Mouse (Mus musculus): ENCODE data around the gene Atpaf2. TPM values are rescaled to one million over a fixed set of nuclear protein-coding genes. Genes with fewer than 3 reads are reported as not detected.
"Not testable (repeated sequence)": the region's sequence is repeated elsewhere in the genome, so short reads cannot be mapped to it uniquely, and the experiment has no call there.

Gene Atpaf2
- 49.8 and 49.9 TPM in 2 replicates for polyA plus RNA-seq (2015; fragmentation: Nextera tagmentation; extraction: Ambion mirVana)

DNA sequence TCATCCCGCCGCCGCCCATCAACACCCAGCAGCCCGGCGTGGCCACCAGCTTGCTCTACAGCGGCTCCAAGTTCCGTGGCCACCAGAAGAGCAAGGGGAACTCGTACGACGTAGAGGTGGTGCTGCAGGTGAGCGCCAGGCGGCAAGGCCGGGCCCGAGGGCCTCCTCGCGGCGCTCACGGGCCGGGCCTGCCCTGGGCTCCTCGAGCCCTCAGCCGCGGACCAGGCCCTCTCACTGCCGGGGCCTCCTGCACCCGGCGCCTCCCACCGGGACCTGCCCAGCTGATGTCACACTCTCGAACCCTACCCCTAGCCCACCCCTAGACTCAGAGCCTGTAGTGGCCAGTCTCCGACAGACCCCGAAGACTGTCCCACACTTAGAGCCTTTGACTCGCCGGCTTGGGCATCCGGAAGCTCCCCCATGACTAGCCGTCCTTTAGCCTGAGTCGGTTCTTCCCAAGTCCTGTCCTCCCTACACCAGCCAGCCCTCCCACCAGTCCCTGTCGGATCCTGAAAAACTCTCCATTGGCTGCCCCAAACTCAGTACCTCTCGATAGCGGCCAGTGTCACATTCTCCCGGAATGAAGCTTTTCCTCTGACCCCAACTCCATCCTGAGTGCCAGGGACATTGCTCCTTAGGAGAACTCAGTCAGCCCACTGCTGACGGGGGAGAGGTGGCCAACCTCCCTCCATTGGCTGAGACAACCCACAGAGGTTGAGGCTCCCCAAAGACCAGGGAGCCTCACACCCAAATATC is at the start of gene Atpaf2:
TSS of gene Atpaf2 (minus strand) at position 741 of the 756 bp plus-strand sequence.
- Histone ChIP-seq H3K27ac (replicated peaks) (peak within 1 kb of the TSS; percentile 82), H3K27me3 (no peaks in the 10 kb centered on the region), H3K9ac (replicated peaks) (peak within 1 kb of the TSS; percentile 84), H3K4me2 (replicated peaks) (peak within 1 kb of the TSS; percentile 86), H3K36me3 (no peaks in the 10 kb centered on the region), H3K4me3 (peak within 1 kb of the TSS; percentile 80), H3K4me1 (peaks cover 41% of the 10 kb centered on the region), H3K9me3 (no peaks in the 10 kb centered on the region)
- under 1% methylated on average over 38 of the region's 39 CpGs for WGBS
- ATAC-seq (replicated peaks): peak; percentile 43

DNA sequence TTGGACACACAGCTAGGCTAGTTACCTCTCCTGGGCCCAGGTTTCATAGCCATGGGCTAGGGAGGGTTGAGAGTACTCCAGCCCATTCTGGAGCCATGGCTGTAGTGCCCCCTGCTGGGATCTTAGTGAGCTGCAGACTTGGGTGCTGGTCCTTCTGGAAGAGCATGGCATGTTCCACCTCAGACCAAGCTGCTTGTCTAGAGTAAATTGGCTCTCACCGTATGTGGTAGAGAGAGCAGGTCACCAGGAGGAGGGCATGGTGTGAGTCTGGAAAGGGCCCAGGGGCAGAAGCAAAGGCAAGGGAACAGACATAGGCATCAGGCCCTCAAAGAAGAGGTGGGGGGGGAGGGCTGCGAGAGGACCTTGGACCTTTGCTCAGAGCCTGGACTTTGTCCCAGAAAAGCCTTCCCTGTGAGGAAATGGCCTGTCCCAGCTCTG is 47.7 kb upstream of the Atpaf2 start:
- H3K9ac ChIP-seq (replicated peaks): no peak overlapping the region
- peaks cover 83% of the 10 kb centered on the region for H3K36me3 ChIP-seq
- no peak overlapping the region for H3K4me2 ChIP-seq (replicated peaks)
- no peak overlapping the region for H3K27ac ChIP-seq (replicated peaks)
- no peak for ATAC-seq (replicated peaks)
- 93% methylated on average over 2 of the region's 2 CpGs for WGBS
- H3K9me3 ChIP-seq: no peaks in the 10 kb centered on the region
- H3K4me3 ChIP-seq: no peak overlapping the region
- no peaks in the 10 kb centered on the region for H3K27me3 ChIP-seq
- H3K4me1 ChIP-seq: no peaks in the 10 kb centered on the region

DNA sequence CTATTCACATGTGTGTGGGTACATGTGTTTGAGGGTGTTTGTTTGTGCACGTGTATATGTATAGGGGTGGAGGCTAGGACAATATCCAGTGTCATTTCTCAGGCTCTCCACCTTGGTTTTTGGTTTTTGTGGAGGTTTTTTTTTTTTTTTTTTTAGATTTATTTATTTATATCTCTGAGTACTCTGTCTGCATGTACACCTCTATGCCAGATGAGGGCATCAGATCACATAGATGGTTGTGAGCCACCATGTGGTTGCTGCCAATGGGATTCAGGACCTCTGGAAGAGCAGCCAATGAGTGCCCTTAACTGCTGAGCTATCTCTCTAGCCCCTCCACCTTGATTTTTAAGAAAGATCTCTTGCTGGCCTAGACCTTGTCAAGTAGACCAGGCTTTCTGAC is 39.7 kb upstream of the Atpaf2 start:
- H3K27me3 ChIP-seq: no peaks in the 10 kb centered on the region
- H3K9me3 ChIP-seq: no peaks in the 10 kb centered on the region
- H3K36me3 ChIP-seq: peaks cover 64% of the 10 kb centered on the region
- 94% methylated on average over 1 of the region's 1 CpGs for WGBS
- no peak overlapping the region for H3K27ac ChIP-seq (replicated peaks)
- H3K4me2 ChIP-seq (replicated peaks): no peak overlapping the region
- H3K9ac ChIP-seq (replicated peaks): no peak overlapping the region
- peaks cover 18% of the 10 kb centered on the region for H3K4me1 ChIP-seq
- no peak overlapping the region for H3K4me3 ChIP-seq
- no peak for ATAC-seq (replicated peaks)

DNA sequence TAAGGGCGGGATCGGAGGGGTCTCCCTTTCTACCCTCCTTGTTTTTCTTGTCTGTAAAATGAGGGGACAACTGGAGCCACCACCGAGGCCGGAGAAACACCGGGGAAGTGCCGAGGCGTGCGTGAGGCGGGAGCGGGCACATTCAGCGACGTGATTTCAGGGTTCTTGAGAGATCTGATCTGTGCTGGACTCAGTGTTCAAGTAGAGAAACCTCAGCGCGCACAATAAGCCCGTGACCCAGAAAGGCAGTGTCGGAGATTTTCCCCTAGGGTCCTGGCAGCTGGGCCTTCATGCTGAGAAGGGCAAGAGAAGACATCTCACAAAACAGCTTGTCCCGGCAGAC is 36.5 kb upstream of the Atpaf2 start:
- H3K4me1 ChIP-seq: peaks cover 18% of the 10 kb centered on the region
- peak overlapping the region; percentile 51 for H3K4me3 ChIP-seq
- no peaks in the 10 kb centered on the region for H3K27me3 ChIP-seq
- H3K27ac ChIP-seq (replicated peaks): peak overlapping the region; percentile 53
- H3K9ac ChIP-seq (replicated peaks): peak overlapping the region; percentile 54
- H3K9me3 ChIP-seq: no peaks in the 10 kb centered on the region
- under 1% methylated on average over 17 of the region's 17 CpGs for WGBS
- ATAC-seq (replicated peaks): no peak; the same call in 1 of the 2 replicates
- peaks cover 32% of the 10 kb centered on the region for H3K36me3 ChIP-seq
- peak overlapping the region; percentile 58 for H3K4me2 ChIP-seq (replicated peaks)

DNA sequence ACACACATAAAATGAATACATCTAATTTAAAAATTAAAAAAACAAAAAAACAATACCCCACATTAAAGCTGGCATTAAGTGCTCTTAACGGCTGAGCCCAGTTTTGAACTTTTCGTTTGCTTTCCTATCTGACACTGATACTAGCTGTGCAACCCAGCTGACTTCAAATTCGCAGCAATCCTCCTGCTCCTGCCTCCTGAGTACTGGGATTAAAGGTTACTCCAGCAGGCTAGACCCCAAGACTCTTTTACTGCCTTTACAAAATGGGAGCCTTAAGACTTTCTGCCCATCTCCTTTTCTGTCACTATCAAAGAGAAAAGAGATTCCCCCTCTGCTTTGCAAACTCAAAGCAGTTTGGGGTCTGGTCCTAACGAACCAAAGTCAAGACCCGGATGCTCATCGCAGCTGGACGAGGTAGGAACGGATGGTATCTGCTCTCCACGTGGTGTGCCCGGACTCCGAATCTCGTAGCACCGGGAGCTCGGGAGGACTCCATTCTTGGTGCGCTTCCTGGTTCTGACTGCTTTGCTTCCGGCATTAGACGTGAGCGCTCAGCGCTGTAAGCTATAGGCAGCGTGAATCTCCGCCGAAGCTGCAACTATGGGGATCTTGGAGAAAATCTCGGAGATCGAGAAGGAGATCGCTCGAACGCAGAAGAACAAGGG is 36.0 kb upstream of the Atpaf2 start, which contains the start of gene Drg2:
TSS of gene Drg2 (plus strand) at position 512 of the 665 bp plus-strand sequence.
- H3K27ac ChIP-seq (replicated peaks): peak within 1 kb of the TSS; percentile 53
- 4% methylated on average over 27 of the region's 27 CpGs for WGBS

DNA sequence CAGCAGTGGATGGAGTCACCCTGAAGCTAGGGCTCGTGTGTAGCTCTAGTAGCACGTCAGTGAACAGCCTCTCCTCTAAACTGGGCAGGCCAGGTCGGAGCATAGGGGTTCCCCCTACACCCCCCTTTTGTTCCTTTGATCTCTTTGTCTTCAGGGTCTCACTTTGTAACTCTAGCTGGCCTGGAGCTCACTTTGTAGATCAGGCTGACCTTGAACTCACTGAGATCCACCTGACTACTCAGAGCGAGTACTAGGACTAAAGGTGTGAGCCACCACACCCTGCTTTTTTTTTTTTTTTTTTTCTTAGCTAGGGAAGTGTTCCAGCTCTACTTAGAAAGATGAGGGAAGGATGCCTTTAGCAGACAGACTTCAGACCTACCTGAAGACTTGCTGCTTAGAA is 25.8 kb upstream of the Atpaf2 start:
- 78% methylated on average over 4 of the region's 4 CpGs for WGBS
- H3K27me3 ChIP-seq: no peaks in the 10 kb centered on the region
- no peaks in the 10 kb centered on the region for H3K9me3 ChIP-seq
- H3K4me2 ChIP-seq (replicated peaks): no peak overlapping the region
- no peaks in the 10 kb centered on the region for H3K4me1 ChIP-seq
- no peak overlapping the region for H3K9ac ChIP-seq (replicated peaks)
- H3K36me3 ChIP-seq: peaks cover 40% of the 10 kb centered on the region
- no peak for ATAC-seq (replicated peaks)
- H3K4me3 ChIP-seq: no peak overlapping the region
- no peak overlapping the region for H3K27ac ChIP-seq (replicated peaks)

More for the DNA sequence above, 36.0 kb upstream of the Atpaf2 start, which contains the start of gene Drg2:
- peak; percentile 96 for ATAC-seq (replicated peaks)
- Histone ChIP-seq H3K9me3 (no peaks in the 10 kb centered on the region), H3K4me2 (replicated peaks) (peak within 1 kb of the TSS; percentile 58), H3K4me1 (peaks cover 18% of the 10 kb centered on the region), H3K9ac (replicated peaks) (peak within 1 kb of the TSS; percentile 54), H3K4me3 (peak within 1 kb of the TSS; percentile 51), H3K27me3 (no peaks in the 10 kb centered on the region), H3K36me3 (peaks cover 27% of the 10 kb centered on the region)

DNA sequence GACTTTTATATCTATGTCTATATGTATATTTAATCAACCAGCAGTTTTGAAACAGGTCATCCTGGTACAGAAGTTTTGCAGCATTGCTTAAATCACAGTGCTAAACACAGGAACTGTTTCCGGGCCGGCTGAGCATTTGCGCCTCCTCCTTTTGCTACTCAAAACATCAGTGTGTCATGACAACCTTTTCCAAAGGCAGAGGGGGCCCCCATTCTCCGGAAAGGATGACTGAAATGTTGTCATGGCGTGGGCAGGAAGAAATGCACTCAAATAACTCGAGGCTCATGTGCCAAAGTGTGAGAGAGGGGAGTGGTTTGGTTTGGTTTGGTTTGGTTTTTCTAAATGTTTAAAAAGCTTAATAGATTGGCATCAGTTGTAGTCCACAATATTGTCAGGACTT is 24.6 kb upstream of the Atpaf2 start:
- Histone ChIP-seq H3K4me3 (no peak overlapping the region), H3K27ac (replicated peaks) (no peak overlapping the region), H3K4me2 (replicated peaks) (no peak overlapping the region), H3K9ac (replicated peaks) (no peak overlapping the region), H3K27me3 (no peaks in the 10 kb centered on the region), H3K9me3 (no peaks in the 10 kb centered on the region), H3K36me3 (peaks cover 49% of the 10 kb centered on the region), H3K4me1 (no peaks in the 10 kb centered on the region)
- no peak for ATAC-seq (replicated peaks)
- 85% methylated on average over 6 of the region's 6 CpGs for whole genome bisulfite sequencing

DNA sequence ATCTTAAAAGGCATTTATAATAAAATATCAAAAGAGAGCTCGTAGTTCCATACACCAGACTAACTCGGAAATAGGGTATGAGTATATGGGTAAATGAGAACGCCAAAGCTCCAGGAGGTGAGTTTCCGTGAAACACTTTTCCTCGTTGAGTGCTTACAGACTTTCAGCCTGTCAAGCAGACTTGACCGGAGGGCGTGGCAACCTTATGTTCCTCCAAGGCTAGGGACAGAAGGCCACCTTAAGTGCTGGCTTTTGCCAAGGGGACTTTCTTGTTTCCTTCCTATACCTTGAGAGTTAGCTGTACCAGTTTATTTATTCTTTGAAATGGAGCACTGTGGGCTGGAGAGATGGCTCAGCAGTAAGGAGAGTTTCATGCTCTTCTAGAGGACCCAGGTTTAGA is 21.9 kb upstream of the Atpaf2 start:
- Histone ChIP-seq H3K27me3 (no peaks in the 10 kb centered on the region), H3K9me3 (no peaks in the 10 kb centered on the region), H3K27ac (replicated peaks) (no peak overlapping the region), H3K4me3 (no peak overlapping the region), H3K4me1 (no peaks in the 10 kb centered on the region), H3K9ac (replicated peaks) (no peak overlapping the region), H3K4me2 (replicated peaks) (no peak overlapping the region), H3K36me3 (peaks cover 69% of the 10 kb centered on the region)
- 46% methylated on average over 7 of the region's 7 CpGs for WGBS
- ATAC-seq (replicated peaks): no peak

DNA sequence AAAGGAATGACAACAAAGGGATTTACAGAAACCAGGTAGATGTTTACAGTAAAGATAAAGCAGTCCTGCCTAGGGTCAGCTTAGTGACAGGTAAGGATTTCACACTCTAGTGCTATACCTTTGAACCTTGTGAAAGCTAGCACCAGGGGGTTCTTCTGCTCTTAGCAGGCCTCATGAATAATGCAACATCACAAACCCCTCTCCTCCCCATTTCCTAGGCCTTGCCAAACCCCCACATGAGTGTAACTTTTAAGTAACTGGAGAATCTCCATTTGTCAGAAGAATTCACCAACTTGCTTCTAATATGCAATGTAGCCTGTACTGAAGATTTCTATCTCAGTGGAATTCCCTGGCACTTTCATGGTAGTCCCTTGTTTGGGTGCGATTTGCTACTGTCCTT is 21.4 kb upstream of the Atpaf2 start:
- WGBS: 26% methylated on average over 1 of the region's 1 CpGs
- H3K27me3 ChIP-seq; H3K27ac ChIP-seq (replicated peaks); H3K4me1 ChIP-seq; H3K9me3 ChIP-seq; H3K9ac ChIP-seq (replicated peaks); H3K4me3 ChIP-seq; H3K4me2 ChIP-seq (replicated peaks); ATAC-seq (replicated peaks): not testable (repeated sequence)
- peaks cover 74% of the 10 kb centered on the region for H3K36me3 ChIP-seq

DNA sequence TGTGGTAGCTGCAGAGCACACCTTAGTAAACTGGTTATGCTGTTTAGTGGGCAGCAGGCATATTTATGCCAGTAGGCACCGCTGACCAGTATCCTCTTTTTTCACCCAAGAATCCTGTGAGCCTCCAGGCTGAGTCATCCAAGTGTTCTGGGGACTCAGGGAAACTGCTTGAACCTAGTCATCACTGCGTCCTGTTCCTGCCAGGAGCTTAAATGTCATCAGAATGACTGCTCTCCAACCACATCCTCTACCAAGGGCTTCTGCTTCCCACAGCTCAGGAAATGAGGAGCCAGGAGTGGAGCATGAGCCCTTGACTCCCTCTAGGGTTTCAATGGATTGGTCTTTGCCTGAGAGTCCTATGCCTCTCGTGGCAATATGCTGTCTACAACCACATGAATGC is 18.4 kb upstream of the Atpaf2 start:
- Histone ChIP-seq H3K4me1 (no peaks in the 10 kb centered on the region), H3K36me3 (peaks cover 66% of the 10 kb centered on the region), H3K9ac (replicated peaks) (no peak overlapping the region), H3K27me3 (no peaks in the 10 kb centered on the region), H3K27ac (replicated peaks) (no peak overlapping the region), H3K4me2 (replicated peaks) (no peak overlapping the region), H3K4me3 (no peak overlapping the region), H3K9me3 (no peaks in the 10 kb centered on the region)
- 92% methylated on average over 3 of the region's 3 CpGs for WGBS
- no peak for ATAC-seq (replicated peaks)

DNA sequence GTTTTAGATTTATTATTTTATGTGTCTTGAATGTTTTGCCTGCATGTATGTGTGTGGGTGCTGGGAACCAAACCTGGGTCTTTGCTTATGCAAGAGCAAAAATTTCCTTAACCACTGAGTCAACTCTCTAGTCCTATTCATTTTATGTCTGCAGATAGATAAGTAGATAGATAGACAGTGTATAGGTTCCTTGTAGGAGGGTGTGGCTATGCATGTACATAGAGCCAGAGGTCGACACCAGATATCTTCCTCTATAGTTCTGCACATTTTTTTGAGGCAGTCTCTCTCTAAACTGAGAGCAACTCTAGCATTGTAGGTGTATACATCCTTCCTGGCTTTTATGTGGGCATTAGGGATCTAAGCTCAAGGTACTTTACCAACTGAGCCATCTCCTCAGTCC is 16.9 kb upstream of the Atpaf2 start:
- H3K4me2 ChIP-seq (replicated peaks): no peak overlapping the region
- no peak overlapping the region for H3K9ac ChIP-seq (replicated peaks)
- no peaks in the 10 kb centered on the region for H3K4me1 ChIP-seq
- H3K9me3 ChIP-seq: no peaks in the 10 kb centered on the region
- no peak overlapping the region for H3K4me3 ChIP-seq
- H3K27me3 ChIP-seq: no peaks in the 10 kb centered on the region
- no peak for ATAC-seq (replicated peaks)
- WGBS: 94% methylated on average over 1 of the region's 1 CpGs
- H3K36me3 ChIP-seq: peaks cover 61% of the 10 kb centered on the region
- no peak overlapping the region for H3K27ac ChIP-seq (replicated peaks)

DNA sequence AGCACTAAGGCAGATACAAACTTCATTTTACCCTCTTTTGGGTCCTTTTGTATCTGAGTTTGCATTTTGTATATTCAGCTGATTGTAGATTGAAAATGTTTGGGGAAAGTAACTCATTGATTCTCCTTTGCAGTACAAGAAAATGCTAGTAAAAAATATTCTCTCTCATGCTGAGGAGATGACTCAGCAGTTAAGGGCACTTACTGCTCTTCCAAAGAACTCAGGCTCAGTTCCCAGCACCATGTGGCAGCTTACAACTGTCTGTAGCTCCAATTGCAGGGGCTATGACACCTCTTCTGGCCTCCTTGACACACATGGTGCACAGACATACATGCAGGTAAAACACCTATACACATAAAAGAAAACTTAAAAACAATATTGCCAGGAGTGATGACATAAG is 15.2 kb upstream of the Atpaf2 start:
- H3K27me3 ChIP-seq: no peaks in the 10 kb centered on the region

More for the DNA sequence above, 15.2 kb upstream of the Atpaf2 start:
- H3K9ac ChIP-seq (replicated peaks): no peak overlapping the region
- no peak overlapping the region for H3K4me3 ChIP-seq
- H3K4me1 ChIP-seq: no peaks in the 10 kb centered on the region
- H3K9me3 ChIP-seq: no peaks in the 10 kb centered on the region
- ATAC-seq (replicated peaks): no peak
- H3K36me3 ChIP-seq: peaks cover 63% of the 10 kb centered on the region
- no peak overlapping the region for H3K4me2 ChIP-seq (replicated peaks)
- no peak overlapping the region for H3K27ac ChIP-seq (replicated peaks)

All from forebrain, embryonic 15.5 days (tissue).